Mouse (Mus musculus) midbrain, postnatal 0 days (tissue): ENCODE measurements around the gene Cabp7. TPM values are rescaled to one million over a fixed set of nuclear protein-coding genes. Genes with fewer than 3 reads are reported as not detected.

ENCODE experiments used
- ATAC-seq: fragments of 200-750 bp; cut with Nextera tagmentation; 2 replicates; pipeline ENCODE4 v1.8.0; 2017; ENCODE audit warnings: moderate number of reproducible peaks, mild to moderate bottlenecking, moderate TSS enrichment, moderate library complexity; ENCODE audit not compliant: low FRiP score
- DNase-seq: peaks from one replicate; pipeline ENCODE4 v3.0.0-alpha.2; 2015; ENCODE audit warnings: low spot score
- H3K27ac ChIP-seq: fragments of 300-500 bp; sonication (generic); 2 replicates; pipeline ENCODE4 v1.5.1; 2014; ENCODE audit warnings: low read depth, mild to moderate bottlenecking, low read length, mixed read lengths
- H3K27me3 ChIP-seq: fragments of 300-500 bp; sonication (generic); 2 replicates; pipeline ENCODE4 v1.6.1; 2014; ENCODE audit warnings: low read length, control low read depth, mixed read lengths; ENCODE audit not compliant: insufficient read depth
- H3K36me3 ChIP-seq: fragments of 300-500 bp; sonication (generic); 2 replicates; pipeline ENCODE4 v1.6.1; 2014; ENCODE audit warnings: low read length, control low read depth, mixed read lengths; ENCODE audit not compliant: insufficient read depth
- H3K4me1 ChIP-seq: fragments of 300-500 bp; sonication (generic); 2 replicates; pipeline ENCODE4 v1.6.1; 2014; ENCODE audit warnings: mild to moderate bottlenecking, control low read depth, antibody characterized with exemption, low read length, mixed read lengths; ENCODE audit not compliant: insufficient read depth
- H3K4me2 ChIP-seq: fragments of 300-500 bp; sonication (generic); 2 replicates; pipeline ENCODE4 v1.6.1; 2014; ENCODE audit warnings: low read depth, mild to moderate bottlenecking, low read length, mixed read lengths; ENCODE audit not compliant: poor library complexity, severe bottlenecking
- H3K4me3 ChIP-seq: fragments of 300-500 bp; sonication (generic); 2 replicates; pipeline ENCODE4 v1.5.1; 2014; ENCODE audit warnings: low read depth, mild to moderate bottlenecking, low read length, moderate library complexity
- H3K9ac ChIP-seq: fragments of 300-500 bp; sonication (generic); replicated peaks from 2 replicates; pipeline ENCODE4 v1.6.1; 2014; ENCODE audit warnings: mild to moderate bottlenecking, low read length, moderate library complexity, mixed read lengths; ENCODE audit not compliant: poor library complexity, severe bottlenecking
- H3K9me3 ChIP-seq: fragments of 300-500 bp; sonication (generic); 2 replicates; pipeline ENCODE4 v1.6.1; 2016; ENCODE audit warnings: low read length, control low read depth
- CTCF ChIP-seq: IDR thresholded peaks from 2 replicates; pipeline ENCODE4 v1.5.1; 2016; ENCODE audit warnings: antibody characterized with exemption, mild to moderate bottlenecking
- WGBS: fragments of 180-500 bp; shearing (Covaris S2); extraction: QIAGEN DNeasy Blood & Tissue Kit; methylation state at CpG from one replicate; pipeline ENCODE4 v1.1.7; 2014; 5-methylcytosine and 5-hydroxymethylcytosine counted together
- polyA plus RNA-seq: library from polyadenylated mRNA; unstranded; fragments of >200 nt; fragmentation: Nextera tagmentation; extraction: Ambion mirVana; gene quantifications from 2 replicates; pipeline ENCODE4 v1.2.1, GENCODE M21; 2015
- total RNA-seq: library from RNA; depleted of rRNA; stranded (reverse); fragments of >200 nt; gene quantifications from 2 replicates; pipeline ENCODE4 v1.2.3, GENCODE M21; 2014; rRNA removed

Gene Cabp7
- total and polyA plus RNA-seq, 2 experiments from 2014 or later, result 1.8 to 15.7 TPM

- ATAC-seq, result no peak
Observed at GRCm38 (mm10) chr11:4688632-4689380, 57.8 kb downstream of the Cabp7 start.

GRCm38 (mm10) chr11:4687874-4688273 lies 58.7 kb downstream of the Cabp7 start:
- Histone ChIP-seq H3K4me2 (no peak overlapping the region), H3K9me3 (no peaks in the 10 kb centered on the region)
- WGBS, result 79% methylated on average over 3 of the region's 3 CpGs

More at GRCm38 (mm10) chr11:4688632-4689380, 57.8 kb downstream of the Cabp7 start:
- no peak overlapping the region for H3K4me2 ChIP-seq
- no peaks in the 10 kb centered on the region for H3K4me1 ChIP-seq
- H3K9ac ChIP-seq, result no peak overlapping the region
- no peak overlapping the region for H3K27ac ChIP-seq
- no peak overlapping the region for H3K4me3 ChIP-seq
- TF ChIP-seq CTCF, result no peak
- no peaks in the 10 kb centered on the region for H3K9me3 ChIP-seq
- 66% methylated on average over 11 of the region's 11 CpGs for WGBS
- H3K27me3 ChIP-seq, result no peaks in the 10 kb centered on the region
- DNase-seq, result no peak
- 0 out of 2 replicates have a peak, but pooled peaks cover 6% of the 10 kb centered on the region for H3K36me3 ChIP-seq

GRCm38 (mm10) chr11:4687027-4687426 lies 59.6 kb downstream of the Cabp7 start:
- H3K27ac ChIP-seq, result no peak overlapping the region
- ATAC-seq (no peak), DNase-seq (no peak)
- no peak overlapping the region for H3K9ac ChIP-seq
- TF ChIP-seq CTCF, result no peak
- WGBS, result 81% methylated on average over 3 of the region's 3 CpGs
- H3K4me3 ChIP-seq, result no peak overlapping the region
- H3K9me3 ChIP-seq, result no peaks in the 10 kb centered on the region
- H3K36me3 ChIP-seq, result peaks cover 19% of the 10 kb centered on the region
- no peaks in the 10 kb centered on the region for H3K4me1 ChIP-seq
- no peaks in the 10 kb centered on the region for H3K27me3 ChIP-seq
- no peak overlapping the region for H3K4me2 ChIP-seq

More at GRCm38 (mm10) chr11:4687874-4688273, 58.7 kb downstream of the Cabp7 start:
- H3K27ac ChIP-seq, result no peak overlapping the region
- DNase-seq (no peak), ATAC-seq (no peak)
- H3K4me3 ChIP-seq, result no peak overlapping the region
- H3K36me3 ChIP-seq, result peaks cover 13% of the 10 kb centered on the region; the same call in 1 of the 2 replicates
- H3K4me1 ChIP-seq, result no peaks in the 10 kb centered on the region
- no peak for TF ChIP-seq CTCF
- no peak overlapping the region for H3K9ac ChIP-seq
- H3K27me3 ChIP-seq, result no peaks in the 10 kb centered on the region

Other genes starting within 250 kb of the Cabp7 start
- gene Mtmr3, start 151.9 kb downstream of the Cabp7 start, total RNA-seq, result 93.5 and 99.1 TPM in 2 replicates
- 25.8 and 28.5 TPM in 2 replicates for gene Mtmr3, start 151.9 kb downstream of the Cabp7 start, polyA plus RNA-seq
- gene Gm11032, start 126.7 kb downstream of the Cabp7 start, total RNA-seq, result not detected in 2 replicates
- gene Gm11032, start 126.7 kb downstream of the Cabp7 start, polyA plus RNA-seq, result not detected in 2 replicates
- 15.5 and 15.8 TPM in 2 replicates for gene Ascc2, start 109.0 kb downstream of the Cabp7 start, total RNA-seq
- gene Ascc2, start 109.0 kb downstream of the Cabp7 start, polyA plus RNA-seq, result 14.8 and 15.6 TPM in 2 replicates
- 294 and 403 TPM in 2 replicates for gene Uqcr10, start 42.4 kb downstream of the Cabp7 start, total RNA-seq
- 788 and 843 TPM in 2 replicates for gene Uqcr10, start 42.4 kb downstream of the Cabp7 start, polyA plus RNA-seq
- gene Zmat5, start 42.1 kb downstream of the Cabp7 start, total RNA-seq, result 25.9 and 28.2 TPM in 2 replicates
- 43.5 and 51.7 TPM in 2 replicates for gene Zmat5, start 42.1 kb downstream of the Cabp7 start, polyA plus RNA-seq
- 103 and 107 TPM in 2 replicates for gene Nf2, start 102.8 kb upstream of the Cabp7 start, total RNA-seq
- 48.4 and 51.5 TPM in 2 replicates for gene Nf2, start 102.8 kb upstream of the Cabp7 start, polyA plus RNA-seq
- gene Nipsnap1, start 127.2 kb upstream of the Cabp7 start, total RNA-seq, result 133 and 170 TPM in 2 replicates
- gene Nipsnap1, start 127.2 kb upstream of the Cabp7 start, polyA plus RNA-seq, result 130 and 133 TPM in 2 replicates
- 44.9 and 48.4 TPM in 2 replicates for gene Thoc5, start 148.5 kb upstream of the Cabp7 start, total RNA-seq
- gene Thoc5, start 148.5 kb upstream of the Cabp7 start, polyA plus RNA-seq, result 44.6 and 45.2 TPM in 2 replicates
- gene Nefh, start 201.3 kb upstream of the Cabp7 start, total RNA-seq, result 13.0 and 15.7 TPM in 2 replicates
- 7.7 and 8.3 TPM in 2 replicates for gene Nefh, start 201.3 kb upstream of the Cabp7 start, polyA plus RNA-seq
- gene Ap1b1, start 240.0 kb upstream of the Cabp7 start, total RNA-seq, result 122 and 130 TPM in 2 replicates
- 94.8 and 99.5 TPM in 2 replicates for gene Ap1b1, start 240.0 kb upstream of the Cabp7 start, polyA plus RNA-seq